Mouse (Mus musculus) MEL (cell line): ENCODE data around the gene Scaf11. TPM values are rescaled to one million over a fixed set of nuclear protein-coding genes. Genes with fewer than 3 reads are reported as not detected.

Source experiments
- DNase-seq: peaks from one replicate; pipeline ENCODE4 v3.0.0; 2011; ENCODE audit warnings: low read depth, low spot score
- H3K27ac ChIP-seq: 2 replicates; pipeline ENCODE4 v1.5.1; 2012; ENCODE audit warnings: low read depth, mild to moderate bottlenecking, control low read depth, low read length, moderate library complexity; ENCODE audit not compliant: control insufficient read depth
- H3K27me3 ChIP-seq, 2 experiments: fragments of 150-350 bp in 1 of 2; sonication (generic) in 1 of 2; 2 replicates each; pipeline ENCODE4 v1.6.1; 2012; ENCODE audit warnings: low read length in 2 of 2, mild to moderate bottlenecking in 2 of 2, improper control_type of control experiment in 1 of 2, moderate library complexity in 1 of 2; ENCODE audit not compliant: insufficient read depth in 2 of 2, control insufficient read depth in 1 of 2
- H3K36me3 ChIP-seq, 2 experiments: 2 replicates each; pipeline ENCODE4 v1.6.1; 2012 to 2014; ENCODE audit warnings: low read length in 2 of 2, improper control_type of control experiment in 1 of 2, inconsistent platforms in 1 of 2, mild to moderate bottlenecking in 1 of 2; ENCODE audit not compliant: insufficient read depth in 2 of 2, control insufficient read depth in 1 of 2
- H3K4me1 ChIP-seq, 2 experiments: fragments of 150-350 bp in 1 of 2; sonication (generic) in 1 of 2; 2 replicates each; pipeline ENCODE4 v1.6.1; 2012; ENCODE audit warnings: low read length in 2 of 2, improper control_type of control experiment in 1 of 2, mild to moderate bottlenecking in 1 of 2; ENCODE audit not compliant: insufficient read depth in 2 of 2, control insufficient read depth in 1 of 2
- H3K4me3 ChIP-seq, 2 experiments: fragments of 150-350 bp in 1 of 2; sonication (generic) in 1 of 2; 2 replicates each; pipeline ENCODE4 v1.5.1; 2012; ENCODE audit warnings: low read depth in 2 of 2, low read length in 2 of 2, mild to moderate bottlenecking in 2 of 2, moderate library complexity in 2 of 2, control low read depth in 1 of 2, improper control_type of control experiment in 1 of 2; ENCODE audit not compliant: control insufficient read depth in 1 of 2, insufficient read depth in 1 of 2
- H3K79me2 ChIP-seq: 2 replicates; pipeline ENCODE4 v1.6.1; 2012; ENCODE audit warnings: mild to moderate bottlenecking, low read length, moderate library complexity; ENCODE audit not compliant: control insufficient read depth, poor library complexity, insufficient read depth
- H3K9ac ChIP-seq: 2 replicates; pipeline ENCODE4 v1.6.1; 2012; ENCODE audit warnings: low read depth, mild to moderate bottlenecking, control low read depth, low read length, moderate library complexity; ENCODE audit not compliant: control insufficient read depth, poor library complexity, severe bottlenecking
- H3K9me3 ChIP-seq: fragments of 150-350 bp; sonication (generic); replicated peaks from 2 replicates; pipeline ENCODE4 v1.6.1; 2012; ENCODE audit warnings: mild to moderate bottlenecking, low read length, improper control_type of control experiment, moderate library complexity; ENCODE audit not compliant: insufficient read depth
- BHLHE40 ChIP-seq: IDR thresholded peaks from 2 replicates; pipeline ENCODE4 v1.6.1; 2012; ENCODE audit warnings: low read depth, mild to moderate bottlenecking, inconsistent platforms, low read length, improper control_type of control experiment, borderline replicate concordance
- CHD1 ChIP-seq: IDR thresholded peaks from 2 replicates; pipeline ENCODE4 v1.6.1; 2012; ENCODE audit warnings: low read depth, mild to moderate bottlenecking, inconsistent platforms, low read length, improper control_type of control experiment
- CHD2 ChIP-seq: IDR thresholded peaks from 2 replicates; pipeline ENCODE4 v1.6.1; 2011; ENCODE audit warnings: low read length, improper control_type of control experiment
- E2F4 ChIP-seq: IDR thresholded peaks from 2 replicates; pipeline ENCODE4 v1.6.1; 2011; ENCODE audit warnings: low read depth, low read length, improper control_type of control experiment, borderline replicate concordance
- ELF1 ChIP-seq: IDR thresholded peaks from 2 replicates; pipeline ENCODE4 v1.6.1; 2014; ENCODE audit warnings: low read depth, mild to moderate bottlenecking, inconsistent platforms, low read length, improper control_type of control experiment, moderate library complexity
- EP300 ChIP-seq, 2 experiments: IDR thresholded peaks; 2 replicates each; pipeline ENCODE4 v1.6.1; 2011; ENCODE audit warnings: improper control_type of control experiment in 2 of 2, low read length in 2 of 2, low read depth in 1 of 2, mild to moderate bottlenecking in 1 of 2
- ETS1 ChIP-seq: IDR thresholded peaks from 2 replicates; pipeline ENCODE4 v1.6.1; 2012; ENCODE audit warnings: low read depth, mild to moderate bottlenecking, inconsistent platforms, low read length, improper control_type of control experiment, moderate library complexity
- JUND ChIP-seq: IDR thresholded peaks from 2 replicates; pipeline ENCODE4 v1.6.1; 2011; ENCODE audit warnings: low read depth, mild to moderate bottlenecking, improper control_type of control experiment, low read length
- MAFK ChIP-seq: IDR thresholded peaks from 2 replicates; pipeline ENCODE4 v1.6.1; 2011; ENCODE audit warnings: low read depth, mild to moderate bottlenecking, low read length, improper control_type of control experiment, borderline replicate concordance
- MAX ChIP-seq: IDR thresholded peaks from 2 replicates; pipeline ENCODE4 v1.6.1; 2011; ENCODE audit warnings: low read length, improper control_type of control experiment
- MAZ ChIP-seq: IDR thresholded peaks from 2 replicates; pipeline ENCODE4 v1.6.1; 2012; ENCODE audit warnings: low read depth, mild to moderate bottlenecking, inconsistent platforms, low read length, improper control_type of control experiment
- MEF2A ChIP-seq: IDR thresholded peaks from 2 replicates; pipeline ENCODE4 v1.6.1; 2014; ENCODE audit warnings: low read depth, mild to moderate bottlenecking, inconsistent platforms, low read length, improper control_type of control experiment; ENCODE audit not compliant: poor library complexity, insufficient replicate concordance, severe bottlenecking; ENCODE audit errors: extremely low read depth
- MXI1 ChIP-seq: IDR thresholded peaks from 2 replicates; pipeline ENCODE4 v1.6.1; 2011; ENCODE audit warnings: mild to moderate bottlenecking, low read depth, low read length, improper control_type of control experiment
- MYC ChIP-seq: IDR thresholded peaks from 2 replicates; pipeline ENCODE4 v1.6.1; 2011; ENCODE audit warnings: low read depth, mild to moderate bottlenecking, low read length, improper control_type of control experiment, moderate library complexity
- POLR2A ChIP-seq, 2 experiments: IDR thresholded peaks; 2 replicates each; pipeline ENCODE4 v1.6.1; 2011 to 2012; ENCODE audit warnings: low read length in 2 of 2, mild to moderate bottlenecking in 2 of 2, control low read depth in 1 of 2, improper control_type of control experiment in 1 of 2, low read depth in 1 of 2, moderate library complexity in 1 of 2; ENCODE audit not compliant: control insufficient read depth in 1 of 2, insufficient read depth in 1 of 2, poor library complexity in 1 of 2
- POLR2AphosphoS2 ChIP-seq: IDR thresholded peaks from 2 replicates; pipeline ENCODE4 v1.6.1; 2011; ENCODE audit warnings: low read length, improper control_type of control experiment
- POLR2AphosphoS5 ChIP-seq: IDR thresholded peaks from 2 replicates; pipeline ENCODE4 v1.6.1; 2012; ENCODE audit warnings: low read depth, borderline replicate concordance, mild to moderate bottlenecking, inconsistent platforms, low read length, moderate library complexity, mixed read lengths
- RCOR1 ChIP-seq: IDR thresholded peaks from 2 replicates; pipeline ENCODE4 v1.6.1; 2012; ENCODE audit warnings: low read depth, mild to moderate bottlenecking, inconsistent platforms, low read length, improper control_type of control experiment
- SIN3A ChIP-seq: IDR thresholded peaks from 2 replicates; pipeline ENCODE4 v1.6.1; 2012; ENCODE audit warnings: low read length, improper control_type of control experiment, inconsistent platforms
- TCF12 ChIP-seq: IDR thresholded peaks from 2 replicates; pipeline ENCODE4 v1.6.1; 2014; ENCODE audit warnings: low read depth, mild to moderate bottlenecking, inconsistent platforms, low read length, improper control_type of control experiment, moderate library complexity
- UBTF ChIP-seq: IDR thresholded peaks from 2 replicates; pipeline ENCODE4 v1.6.1; 2012; ENCODE audit warnings: low read depth, mild to moderate bottlenecking, inconsistent platforms, low read length, improper control_type of control experiment, moderate library complexity, borderline replicate concordance; ENCODE audit not compliant: insufficient read depth
- ZKSCAN1 ChIP-seq: IDR thresholded peaks from 2 replicates; pipeline ENCODE4 v1.6.1; 2012; ENCODE audit warnings: low read depth, mild to moderate bottlenecking, inconsistent platforms, low read length, improper control_type of control experiment, moderate library complexity
- ZMIZ1 ChIP-seq: IDR thresholded peaks from 2 replicates; pipeline ENCODE4 v1.6.1; 2012; ENCODE audit warnings: low read depth, mild to moderate bottlenecking, inconsistent platforms, low read length, improper control_type of control experiment, moderate library complexity
- ZNF384 ChIP-seq: IDR thresholded peaks from 2 replicates; pipeline ENCODE4 v1.6.1; 2012; ENCODE audit warnings: low read depth, mild to moderate bottlenecking, inconsistent platforms, low read length, improper control_type of control experiment
- polyA plus RNA-seq, 2 experiments: library from polyadenylated mRNA; stranded (reverse) in 1 of 2; unstranded in 1 of 2; fragments of >175 nt in 1 of 2; fragments of >200 nt in 1 of 2; gene quantifications; 2 replicates each; pipeline versions ENCODE4 v1.2.1 to v1.2.4; 2012; ENCODE audit warnings: low replicate concordance in 2 of 2, low read depth in 1 of 2; ENCODE audit not compliant: insufficient read length in 2 of 2, insufficient read depth in 1 of 2, missing spikeins in 1 of 2
- total RNA-seq: library from RNA; depleted of rRNA; stranded (reverse); fragments of 300-350 nt; gene quantifications from 2 replicates; pipeline ENCODE4 v1.2.3, GENCODE M21; 2012

The Scaf11 gene
- total and polyA plus RNA-seq, 3 experiments, result 137 to 242 (median 165) TPM

- no peaks in the 10 kb centered on the region; a peak in 1 of 4 replicates for H3K27me3 ChIP-seq
- H3K27ac ChIP-seq, result no peak overlapping the region
- H3K36me3 ChIP-seq, result peaks cover 0 to 2% of the 10 kb centered on the region in 2 experiments; a peak in 1 of 4 replicates
- H3K9ac ChIP-seq, result no peak overlapping the region
- no peak overlapping the region for H3K4me3 ChIP-seq
- H3K4me1 ChIP-seq, result peaks cover 2 to 7% of the 10 kb centered on the region in 2 experiments; a peak in 3 of 4 replicates
- TF ChIP-seq EP300 (IDR thresholded peaks at IDR 0.05; ENCODE audit: low read depth in 1 of 2, low read length in 2 of 2), result no peak
- no peak for TF ChIP-seq RCOR1
- TF ChIP-seq E2F4, result no peak
- TF ChIP-seq ETS1, result no peak
- TF ChIP-seq ZNF384, result no peak
- TF ChIP-seq MAZ, result no peak
- TF ChIP-seq MXI1, result no peak
- no peak for TF ChIP-seq MYC
- no peak for DNase-seq
- no peaks in the 10 kb centered on the region for H3K79me2 ChIP-seq
- no peaks in the 10 kb centered on the region for H3K9me3 ChIP-seq
Observed at GRCm38 (mm10) chr15:96473920-96474319, 13.3 kb upstream of the Scaf11 start.

DNA sequence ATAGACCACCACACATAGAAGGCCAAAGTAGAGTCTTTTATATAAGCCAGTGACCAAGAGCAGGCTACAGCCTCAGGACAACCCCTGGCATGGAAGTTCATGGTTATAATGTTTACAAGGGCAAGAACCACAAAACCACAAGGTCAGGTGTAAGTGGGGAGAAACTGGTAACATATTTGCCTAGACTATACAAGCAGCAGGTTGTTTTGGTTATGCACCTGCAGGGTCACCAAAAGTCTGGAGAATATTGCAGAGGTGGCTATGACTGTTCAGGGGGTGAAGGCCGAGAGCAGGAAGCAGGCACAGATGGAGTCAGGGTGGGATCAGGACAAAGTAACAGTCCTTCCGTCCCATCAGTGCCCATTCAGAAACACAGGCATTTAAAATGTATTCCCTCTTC lies 7.7 kb upstream of the Scaf11 start:
- Histone ChIP-seq H3K4me1 (no peaks in the 10 kb centered on the region), H3K9me3 (no peaks in the 10 kb centered on the region), H3K4me3 (no peak overlapping the region), H3K27me3 (no peaks in the 10 kb centered on the region; a peak in 1 of 4 replicates), H3K9ac (no peak overlapping the region), H3K36me3 (no peaks in the 10 kb centered on the region), H3K79me2 (no peaks in the 10 kb centered on the region), H3K27ac (no peak overlapping the region)
- TF ChIP-seq SIN3A (no peak), MAZ (no peak), MAFK (no peak), ZKSCAN1 (no peak), E2F4 (no peak), ELF1 (no peak), MEF2A (no peak), MAX (no peak), POLR2AphosphoS5 (no peak), UBTF (no peak), TCF12 (no peak), CHD1 (no peak), POLR2AphosphoS2 (no peak), POLR2A (IDR thresholded peaks at IDR 0.05; ENCODE audit: control insufficient read depth in 1 of 2, insufficient read depth in 1 of 2, low read depth in 1 of 2, low read length in 2 of 2, poor library complexity in 1 of 2) (no peak), JUND (no peak), MXI1 (no peak), BHLHE40 (no peak), EP300 (IDR thresholded peaks at IDR 0.05; ENCODE audit: low read depth in 1 of 2, low read length in 2 of 2) (no peak), ZMIZ1 (no peak), CHD2 (no peak)
- DNase-seq, result no peak
